Mouse (Mus musculus): ENCODE results near the gene Spdef.

The Spdef gene

DNA sequence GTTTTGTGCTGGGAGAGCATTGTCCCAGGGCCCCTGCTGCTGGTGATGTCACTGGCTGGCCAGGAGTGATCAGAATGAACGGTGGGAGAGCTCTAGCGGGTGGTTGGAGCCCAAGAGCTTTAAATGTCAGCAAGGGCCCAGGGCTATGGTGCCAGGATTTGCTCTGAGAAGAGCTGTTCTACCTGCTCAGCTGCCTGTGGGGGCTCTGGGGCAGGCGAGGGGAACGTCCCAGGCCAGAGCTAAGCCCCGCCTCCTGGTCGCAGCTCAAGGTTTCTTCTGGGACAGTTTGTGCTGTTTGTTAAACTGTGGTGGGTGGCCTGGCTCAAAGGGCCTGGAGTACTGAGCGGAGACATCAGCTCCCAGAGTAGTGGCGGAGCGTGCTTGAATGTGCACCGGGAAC, 3.3 kb downstream of the Spdef start:
- peak; percentile 43 for DNase-seq (ENCODE audit: low read depth, low spot score)

DNA sequence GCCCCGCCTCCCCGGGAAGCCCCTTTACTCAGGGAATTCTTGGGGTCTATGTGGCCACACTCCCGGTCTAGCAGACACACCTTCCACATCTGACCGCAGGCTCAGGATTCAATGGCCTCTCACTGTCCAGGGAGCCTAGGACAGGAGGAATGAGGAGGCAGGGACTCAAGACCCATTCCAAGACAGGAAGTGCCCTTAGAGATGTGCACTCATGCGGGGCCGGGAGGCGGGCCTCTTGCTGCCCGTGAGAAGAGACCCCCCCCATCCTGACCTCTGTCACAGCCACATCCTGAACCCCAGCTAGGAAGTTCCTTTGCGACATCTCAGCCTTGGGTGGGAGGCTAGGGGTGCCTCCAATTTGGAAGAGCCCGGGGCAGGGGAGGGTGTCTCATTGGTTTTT, 3.7 kb downstream of the Spdef start:
- DNase-seq (ENCODE audit: low read depth, low spot score): no peak

DNA sequence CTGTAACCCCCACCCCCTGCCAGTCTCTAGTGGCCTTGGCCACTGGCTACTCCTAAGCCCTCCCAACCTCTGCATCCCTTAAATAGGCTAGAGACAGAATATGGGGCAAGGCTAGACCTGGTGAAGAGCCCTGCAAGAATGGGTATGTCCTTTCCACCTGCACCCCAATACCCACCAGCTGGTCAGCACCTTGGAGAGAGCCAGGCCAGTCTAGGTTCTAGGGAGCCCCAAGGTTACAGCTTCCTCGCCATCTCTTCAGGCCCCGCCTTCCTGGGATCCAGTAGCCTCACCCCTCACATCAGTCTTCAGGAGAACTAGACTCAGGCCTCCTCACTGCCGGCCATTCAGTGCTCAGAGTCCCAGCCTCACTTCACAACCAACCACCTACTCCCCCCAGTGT, 4.4 kb downstream of the Spdef start:
- no peak for DNase-seq (ENCODE audit: low read depth, low spot score)

DNA sequence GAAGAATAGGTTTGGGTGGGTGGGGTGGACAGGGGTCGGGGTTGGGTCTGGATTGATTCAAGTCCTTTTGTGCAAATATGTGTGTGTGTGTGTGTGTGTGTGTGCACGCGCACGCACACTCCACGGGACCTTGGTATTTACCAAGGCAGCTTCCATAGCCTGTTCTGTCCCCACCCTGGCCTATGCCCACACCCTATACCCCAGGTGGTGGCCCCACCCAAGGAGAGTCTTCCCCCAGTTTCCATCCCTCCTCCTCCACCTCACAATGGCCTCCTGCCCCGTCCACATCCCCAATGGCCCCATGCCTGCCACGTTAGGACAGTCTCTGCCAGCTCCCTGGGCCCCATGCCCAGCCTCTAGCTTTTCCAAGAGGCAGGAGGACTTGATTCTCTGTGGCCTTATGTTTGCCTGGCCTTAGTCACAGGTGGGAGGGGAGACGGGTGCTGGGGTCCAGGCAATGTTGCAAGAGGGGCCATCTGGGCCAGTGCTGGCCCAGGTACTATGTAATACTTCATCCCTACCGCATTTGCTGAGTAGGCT, 7.6 kb downstream of the Spdef start:
- DNase-seq (ENCODE audit: low read depth, low spot score): no peak

DNA sequence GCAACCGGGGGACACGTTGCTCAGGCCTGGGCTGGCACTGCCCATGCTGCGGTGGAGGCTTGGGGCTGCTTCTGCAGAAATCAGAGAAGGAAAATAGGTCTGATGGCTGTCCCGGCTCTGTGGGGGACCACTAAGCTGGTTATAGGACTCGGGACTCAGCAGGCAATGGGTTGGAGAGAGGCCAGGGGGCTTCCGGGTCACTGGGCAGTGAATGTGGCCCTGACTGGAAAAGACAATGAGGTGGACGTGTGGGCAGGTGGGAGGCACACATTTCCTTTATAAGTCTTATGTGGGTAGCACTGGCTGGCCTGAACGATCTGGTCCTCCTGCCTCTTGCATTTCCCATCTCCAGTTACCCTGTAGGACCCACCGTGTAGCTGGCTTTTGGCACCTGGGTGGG, 8.4 kb downstream of the Spdef start:
- no peak for DNase-seq (ENCODE audit: low read depth, low spot score)

DNA sequence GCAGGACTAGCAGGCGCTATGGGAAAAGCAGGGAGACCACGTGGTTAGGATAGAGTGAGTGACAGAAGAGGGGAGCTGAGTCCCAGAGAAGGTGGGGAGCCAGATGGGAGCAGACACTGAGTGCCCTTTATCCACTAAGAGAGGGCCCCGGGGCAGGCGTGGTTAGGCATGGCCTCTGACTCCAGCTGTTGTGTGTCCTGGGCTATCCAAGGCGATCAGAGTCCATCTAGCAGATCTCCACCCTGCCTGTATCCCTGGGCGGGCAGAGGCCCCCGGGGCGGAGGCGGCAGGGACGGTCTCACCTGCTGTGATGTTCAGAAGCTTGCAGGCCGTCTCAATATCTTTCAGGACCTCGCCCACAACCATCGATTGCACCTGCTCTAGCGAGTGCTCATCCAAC, 9.1 kb downstream of the Spdef start:
- DNase-seq (ENCODE audit: low read depth, low spot score): no peak

DNA sequence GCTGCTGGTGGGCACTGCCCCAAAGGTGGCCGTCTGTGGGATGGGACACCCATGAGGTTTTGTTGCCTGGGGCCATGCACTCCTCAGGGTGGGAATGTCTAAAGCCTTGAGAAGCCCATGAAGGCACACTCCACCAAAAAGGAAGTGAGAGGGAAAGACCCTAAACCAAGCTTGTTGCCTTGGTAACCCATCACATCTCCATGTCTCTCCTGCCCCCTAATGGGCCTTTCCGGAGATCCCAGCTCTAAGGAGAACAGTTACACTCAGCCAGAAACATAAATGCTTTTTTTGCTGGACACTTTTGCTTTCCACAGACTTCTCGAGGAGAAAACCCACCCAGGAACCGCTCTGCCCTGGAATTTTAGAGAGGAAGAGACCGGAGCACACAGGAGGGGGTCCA, 10.5 kb downstream of the Spdef start:
- DNase-seq (ENCODE audit: low read depth, low spot score): no peak

DNA sequence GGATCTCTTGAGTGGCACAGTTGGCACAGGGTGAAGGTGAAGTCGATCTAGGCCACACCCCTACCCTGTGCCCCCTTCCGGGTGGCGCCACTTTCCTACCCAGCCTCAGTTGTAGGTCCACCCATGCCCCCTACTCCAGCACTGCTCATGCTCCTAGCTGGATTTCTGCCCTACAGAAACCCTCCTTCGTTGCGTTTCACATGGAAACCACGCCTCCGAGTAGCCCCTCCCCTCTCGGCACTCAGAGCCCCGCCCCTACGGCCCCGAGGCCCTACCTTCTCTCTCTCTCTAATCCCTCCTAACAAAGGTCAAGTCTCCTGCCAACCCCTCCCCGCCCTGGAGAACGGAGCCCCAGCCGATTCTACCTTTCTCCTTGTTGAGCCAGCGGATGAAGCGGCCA, 12.0 kb downstream of the Spdef start:
- DNase-seq (ENCODE audit: low read depth, low spot score): peak; percentile 94

DNA sequence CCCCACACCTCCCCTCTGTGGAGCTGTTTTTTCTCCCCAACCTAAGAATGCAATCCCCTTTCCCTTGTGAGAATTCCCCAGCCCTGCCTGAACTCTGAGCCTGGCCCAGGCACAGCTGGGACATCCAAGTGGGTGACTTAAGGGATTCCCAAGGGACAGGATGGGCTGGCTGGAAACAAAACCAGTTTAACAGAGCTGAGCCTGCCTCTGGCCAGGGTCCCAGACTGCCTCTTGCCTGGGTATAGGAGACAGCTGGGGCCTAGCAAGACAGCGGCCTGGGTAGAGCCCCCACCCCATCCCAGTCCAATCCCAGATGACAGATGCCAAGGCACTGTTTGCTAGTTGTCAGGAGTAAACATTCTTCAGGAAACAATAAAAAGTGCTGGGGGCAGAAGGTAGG, 15.9 kb downstream of the Spdef start:
- no peak for DNase-seq (ENCODE audit: low read depth, low spot score)

DNA sequence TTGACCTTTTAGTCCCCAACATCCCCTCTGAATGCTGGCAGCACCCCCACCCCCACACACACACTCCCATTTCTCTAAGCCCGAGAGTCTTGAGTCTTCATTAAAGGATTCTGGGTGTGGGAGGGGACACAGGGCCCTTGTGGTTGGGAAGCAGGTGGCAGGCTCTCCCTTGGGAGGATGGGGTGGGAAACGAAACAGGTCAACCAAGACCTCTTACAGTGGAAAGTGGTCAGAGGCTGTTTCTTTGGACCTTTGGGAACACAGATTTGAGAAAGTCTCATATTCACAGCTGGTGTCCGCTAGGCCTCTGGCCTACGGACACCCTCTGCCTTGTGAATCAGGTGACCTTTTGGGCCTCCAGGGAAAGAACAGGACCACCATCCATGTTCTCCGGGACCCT, 19.1 kb downstream of the Spdef start:
- DNase-seq (ENCODE audit: low read depth, low spot score): no peak

DNA sequence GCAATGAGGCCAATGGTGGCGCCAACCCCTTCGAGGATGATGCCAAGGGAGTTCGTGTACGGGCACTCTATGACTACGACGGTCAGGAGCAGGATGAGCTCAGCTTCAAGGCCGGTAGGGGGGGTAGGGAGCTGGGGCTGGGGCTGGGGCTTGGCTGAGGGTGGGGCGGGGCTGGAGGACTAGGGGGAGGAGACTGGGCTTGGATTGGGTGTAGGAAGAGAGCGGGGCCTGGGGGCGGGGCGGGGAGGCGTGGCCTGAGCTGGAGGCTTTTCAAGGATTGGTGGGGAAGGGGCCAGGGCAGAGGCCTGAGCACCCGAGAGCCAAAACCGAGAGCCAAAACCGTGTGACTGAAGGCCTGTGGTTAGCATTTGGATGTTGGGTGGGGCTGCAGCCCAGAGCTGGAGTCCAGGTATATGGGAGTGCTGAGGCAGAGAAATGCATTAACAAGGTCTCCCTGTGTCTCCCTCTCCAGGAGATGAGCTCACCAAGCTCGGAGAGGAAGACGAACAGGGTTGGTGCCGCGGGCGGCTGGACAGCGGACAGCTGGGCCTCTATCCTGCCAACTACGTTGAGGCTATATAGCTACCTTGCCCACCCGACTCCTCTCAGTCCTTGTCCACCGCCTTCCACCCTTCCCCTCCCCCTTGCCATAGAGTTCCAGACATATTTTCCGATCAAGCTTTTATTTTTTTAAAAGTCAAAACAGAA, 20.6 kb downstream of the Spdef start:
- peak; percentile 98 for DNase-seq (ENCODE audit: low read depth, low spot score)

DNA sequence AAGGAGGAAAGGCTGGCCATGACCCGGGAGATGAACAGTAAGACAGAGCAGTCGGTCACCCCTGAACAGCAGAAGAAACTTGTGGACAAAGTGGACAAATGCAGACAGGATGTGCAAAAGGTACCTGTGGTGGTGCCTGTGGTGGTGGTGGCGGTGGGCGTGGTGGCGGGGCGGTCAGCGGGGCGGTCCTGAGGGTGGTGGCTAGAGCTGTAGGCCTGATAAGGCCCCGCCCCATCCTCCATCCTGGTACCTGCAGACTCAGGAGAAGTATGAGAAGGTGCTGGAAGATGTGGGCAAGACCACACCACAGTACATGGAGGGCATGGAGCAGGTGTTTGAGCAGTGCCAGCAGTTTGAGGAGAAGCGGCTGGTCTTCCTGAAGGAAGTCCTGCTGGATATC, 23.1 kb downstream of the Spdef start:
- DNase-seq (ENCODE audit: low read depth, low spot score): peak; percentile 60

DNA sequence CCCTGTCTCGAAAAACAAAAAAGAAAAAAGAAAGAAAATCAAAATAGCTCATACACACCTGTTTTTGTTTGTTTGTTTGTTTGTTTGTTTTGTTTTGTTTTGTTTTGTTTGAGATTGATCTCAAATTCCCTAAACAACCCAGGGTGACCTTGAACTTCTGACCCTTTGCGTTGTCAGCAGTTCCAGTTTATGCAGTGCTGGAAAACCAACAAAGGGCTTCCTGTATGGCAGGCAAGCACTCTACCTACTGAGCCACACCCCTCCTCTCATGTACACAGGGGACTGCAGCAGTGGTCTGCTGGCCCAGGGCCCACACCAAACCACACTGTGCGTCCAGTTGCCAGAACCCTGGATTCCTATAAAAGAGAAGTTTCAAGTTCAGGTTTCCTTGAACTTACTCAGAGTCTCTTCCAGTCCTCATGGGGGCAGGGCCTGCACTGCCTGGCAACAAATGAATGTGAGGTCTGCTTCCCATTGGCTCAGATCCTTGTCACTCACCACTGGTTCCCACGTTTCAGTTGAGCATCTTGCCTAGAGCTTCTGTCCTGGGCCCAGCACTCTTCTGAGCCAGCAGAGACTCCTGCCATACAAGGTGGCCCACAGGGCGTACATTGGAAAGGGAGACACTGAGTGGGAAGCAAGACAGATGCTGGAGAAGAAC, 24.7 kb downstream of the Spdef start:
- DNase-seq (ENCODE audit: low read depth, low spot score): peak; percentile 96

DNA sequence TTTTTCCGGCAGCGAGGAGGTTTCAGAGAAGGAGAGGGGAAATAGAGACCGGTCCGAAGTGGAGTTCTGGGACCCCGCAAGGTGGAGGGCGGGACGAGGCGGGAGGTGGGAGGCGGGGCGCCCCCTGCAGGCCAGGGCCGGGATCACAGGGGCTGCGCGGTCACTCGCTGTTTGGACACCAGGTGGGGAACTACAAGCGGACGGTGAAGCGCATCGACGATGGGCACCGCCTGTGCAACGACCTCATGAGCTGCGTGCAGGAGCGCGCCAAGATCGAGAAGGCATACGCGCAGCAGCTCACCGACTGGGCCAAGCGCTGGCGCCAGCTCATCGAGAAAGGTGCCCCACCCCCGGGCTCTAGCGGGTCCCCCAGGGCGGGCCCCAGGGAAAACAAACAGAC, 26.2 kb downstream of the Spdef start:
- peak; percentile 82 for DNase-seq (ENCODE audit: low read depth, low spot score)

DNA sequence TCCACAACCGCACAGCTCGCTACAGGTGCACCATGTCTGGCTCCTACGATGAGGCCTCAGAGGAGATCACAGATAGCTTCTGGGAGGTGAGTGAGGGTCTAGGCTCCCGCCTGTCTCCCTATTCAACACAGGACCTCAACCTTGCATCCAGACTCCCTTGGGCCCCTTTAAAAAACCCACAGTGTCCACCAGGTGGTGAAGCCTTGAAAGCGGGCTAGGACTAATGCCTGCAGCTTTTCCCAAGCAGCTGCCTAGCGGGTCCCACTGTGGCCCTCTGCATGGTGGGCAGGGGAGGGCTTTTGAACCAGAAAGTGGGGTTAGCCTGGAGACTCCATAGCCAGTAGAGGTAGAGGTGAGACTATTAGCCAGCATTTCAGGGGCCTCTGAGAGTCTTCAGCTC, 26.9 kb downstream of the Spdef start:
- DNase-seq (ENCODE audit: low read depth, low spot score): no peak

DNA sequence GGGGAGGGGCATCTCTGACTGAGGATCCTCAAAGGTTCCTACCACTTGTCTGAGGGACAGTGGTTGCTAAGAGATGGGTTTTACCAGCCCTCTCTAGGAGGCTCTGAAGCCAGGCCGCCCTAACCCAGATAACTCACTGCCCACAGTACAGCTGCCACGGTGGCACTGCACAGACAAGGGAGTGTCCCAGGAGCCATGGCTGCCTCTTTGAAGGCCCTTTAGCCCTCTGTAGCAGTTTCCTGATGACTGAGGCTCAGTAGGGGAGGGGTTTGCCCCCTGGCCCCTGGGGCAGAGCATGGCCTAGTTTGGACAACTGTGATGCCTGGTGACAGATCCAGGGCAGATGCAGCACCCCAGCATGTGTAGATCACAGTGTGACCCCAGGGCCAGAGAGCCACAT, 27.9 kb downstream of the Spdef start:
- no peak for DNase-seq (ENCODE audit: low read depth, low spot score)

DNA sequence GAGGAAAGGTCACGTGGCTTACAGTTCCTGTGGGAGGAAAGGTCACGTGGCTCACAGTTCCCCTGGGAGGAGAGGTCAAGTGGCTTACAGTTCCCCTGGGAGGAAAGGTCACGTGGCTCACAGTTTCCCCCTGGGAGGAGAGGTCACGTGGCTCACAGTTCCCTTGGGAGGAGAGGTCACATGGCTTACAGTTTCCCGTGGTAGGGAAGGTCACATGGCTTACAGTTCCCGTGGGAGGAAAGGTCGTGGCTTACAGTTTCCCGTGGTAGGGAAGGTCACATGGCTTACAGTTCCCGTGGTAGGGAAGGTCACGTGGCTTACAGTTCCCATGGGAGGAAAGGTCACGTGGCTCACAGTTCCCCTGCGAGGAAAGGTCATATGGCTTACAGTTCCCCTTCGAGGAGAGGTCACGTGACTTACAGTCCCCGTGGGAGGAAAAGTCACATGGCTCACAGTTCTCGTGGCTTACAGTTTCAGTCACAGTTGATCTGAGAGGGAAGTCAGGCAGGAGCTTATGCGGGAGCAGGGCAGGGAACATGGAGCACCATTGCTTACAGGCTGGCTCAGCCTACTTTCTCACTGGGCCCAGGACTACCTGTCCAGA, 29.0 kb downstream of the Spdef start:
- peak; percentile 82 for DNase-seq (ENCODE audit: low read depth, low spot score)

DNA sequence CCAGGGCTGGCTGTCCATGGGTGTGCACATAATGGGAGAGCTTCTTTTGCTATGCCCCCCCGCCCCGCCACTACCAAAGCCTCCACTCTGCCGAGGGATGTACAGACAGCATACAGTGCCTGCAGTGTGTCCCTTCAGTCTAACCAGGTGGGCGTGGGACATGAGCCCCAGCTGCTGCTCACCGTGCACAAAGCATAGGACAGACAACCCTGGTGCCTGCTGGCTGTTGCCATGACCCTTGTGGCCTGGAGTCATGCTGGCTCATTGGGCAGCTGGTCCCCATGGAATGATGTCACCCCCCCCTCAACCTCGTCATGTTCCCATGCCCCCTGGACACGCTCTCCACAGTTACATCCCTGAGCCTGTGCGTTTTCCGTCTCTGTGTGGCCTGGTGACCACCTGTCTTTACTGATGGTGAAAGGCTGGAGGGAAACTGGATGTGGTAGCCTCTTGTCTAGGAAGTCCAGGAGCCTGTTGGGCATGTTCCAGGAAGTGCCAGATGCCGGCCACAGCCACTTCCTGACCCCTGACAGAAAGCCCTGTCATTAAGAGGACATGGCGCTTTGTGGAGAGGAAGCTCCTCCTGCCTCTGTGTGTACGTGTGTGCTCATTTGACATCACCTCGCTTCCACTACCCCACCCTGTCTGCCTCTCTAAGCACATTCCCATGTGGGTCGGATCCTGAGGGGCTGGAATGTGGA, 37.6 kb downstream of the Spdef start:
- DNase-seq (ENCODE audit: low read depth, low spot score): no peak

DNA sequence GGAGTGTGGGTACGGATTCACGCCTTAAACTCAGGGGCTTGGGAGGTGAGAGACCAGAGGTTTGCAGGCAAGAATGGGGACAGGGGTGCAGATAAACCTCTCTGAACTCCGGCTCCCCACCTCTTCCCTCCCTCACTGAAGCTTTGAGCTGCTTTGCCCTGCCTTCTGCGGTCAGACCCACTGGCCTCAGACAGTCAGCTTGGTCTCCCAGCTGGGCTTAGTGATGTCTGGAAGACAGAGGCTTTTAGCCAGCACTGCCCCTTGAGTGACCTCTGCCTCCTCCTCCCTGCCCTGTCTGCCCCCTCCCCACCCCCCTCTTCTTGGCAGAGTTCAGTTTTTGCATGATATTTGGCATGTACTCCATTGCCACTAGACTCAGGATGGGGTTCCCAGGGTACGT, 42.4 kb downstream of the Spdef start:
- DNase-seq (ENCODE audit: low read depth, low spot score): no peak

DNA sequence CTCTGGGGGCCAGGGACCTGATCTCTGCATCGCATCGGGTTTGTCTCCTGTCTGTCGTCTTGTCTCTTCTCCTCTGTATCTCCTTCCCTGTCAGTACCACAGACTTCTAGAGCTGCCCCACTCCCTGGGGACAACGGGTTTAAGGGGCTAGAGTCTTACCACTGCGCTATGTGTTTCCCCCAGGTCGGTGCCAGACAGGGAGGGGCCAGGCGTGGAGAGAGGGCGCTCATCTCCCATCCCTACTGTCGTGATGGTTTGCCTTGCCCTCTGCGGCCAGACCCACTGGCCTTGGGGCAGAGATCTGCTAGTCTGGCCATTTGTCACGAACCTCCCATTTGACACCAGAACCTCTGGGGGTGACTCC, 43.2 kb downstream of the Spdef start:
- no peak for DNase-seq (ENCODE audit: low read depth, low spot score)

DNA sequence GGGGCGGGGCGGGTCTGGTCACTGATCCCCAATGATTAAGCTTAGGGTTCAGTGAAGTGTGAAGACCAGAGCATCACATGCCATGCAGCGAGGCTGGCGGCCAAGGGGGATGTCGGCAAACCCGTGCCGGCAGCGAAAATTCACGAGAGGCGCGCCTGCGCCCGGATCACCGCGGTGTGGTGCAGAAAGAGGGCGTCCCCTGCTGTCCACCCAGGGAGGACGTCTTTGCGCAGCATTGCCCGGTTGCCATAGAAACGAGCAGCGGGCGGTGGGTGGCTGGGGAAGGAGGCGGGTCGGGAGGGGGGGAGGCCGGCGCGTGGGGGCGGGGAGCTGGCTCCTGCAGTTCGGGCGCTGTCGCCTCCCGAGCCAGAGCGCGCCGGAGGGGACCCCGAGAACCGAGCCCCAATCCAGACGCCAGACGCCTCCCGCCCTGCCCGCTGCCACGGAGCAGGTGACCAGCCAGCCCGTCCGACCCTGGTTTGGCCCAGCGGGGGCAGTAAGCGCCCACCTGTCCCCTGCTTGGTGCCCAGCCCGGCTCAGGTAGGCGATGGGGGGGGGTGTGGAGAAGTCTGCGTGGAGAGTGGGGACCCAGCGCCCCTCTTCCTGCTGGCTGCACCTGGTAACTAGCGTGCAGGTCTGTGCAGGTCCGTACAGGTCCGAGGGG, 43.7 kb downstream of the Spdef start:
- DNase-seq (ENCODE audit: low read depth, low spot score): peak; percentile 71
